Mouse (Mus musculus) cortical plate, adult 2 months (tissue): Measurements from ENCODE around the gene Adarb1.

Source experiments
- CTCF ChIP-seq: fragments of 200-500 bp; IDR thresholded peaks from 2 replicates; pipeline ENCODE4 v1.5.1; 2011; ENCODE audit warnings: mild to moderate bottlenecking, control low read depth, low read length; ENCODE audit not compliant: insufficient read depth; ENCODE audit errors: extremely low read depth
- POLR2A ChIP-seq: fragments of 200-500 bp; IDR thresholded peaks from 2 replicates; pipeline ENCODE4 v1.6.1; 2011; ENCODE audit warnings: mild to moderate bottlenecking, low read length, control low read depth; ENCODE audit not compliant: insufficient read depth; ENCODE audit errors: extremely low read depth

DNA sequence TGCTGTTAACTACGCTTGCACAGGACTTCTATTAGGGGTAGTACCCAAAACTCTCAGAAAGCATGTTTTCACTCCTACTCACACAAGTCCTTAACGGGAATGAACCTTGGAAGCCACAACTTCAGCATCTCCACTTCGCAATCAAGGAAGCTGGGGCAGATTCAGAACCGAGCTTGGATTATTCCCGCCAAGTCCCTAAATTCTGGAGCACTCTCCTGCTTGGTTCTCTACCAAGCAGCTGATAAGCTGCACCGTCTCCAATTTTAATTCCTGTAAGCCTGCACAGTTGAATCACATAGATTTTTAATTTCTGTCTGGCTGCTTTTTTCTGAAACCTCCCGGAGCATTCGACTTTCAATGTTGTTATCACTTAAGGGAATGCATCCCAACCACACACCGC lies 9.8 kb downstream of the Adarb1 start:
- TF ChIP-seq POLR2A (no peak), CTCF (no peak)
